Mouse (Mus musculus) heart, postnatal 4 days (tissue): ENCODE data around the gene Col5a1. TPM values are rescaled to one million over a fixed set of nuclear protein-coding genes. Genes with fewer than 3 reads are reported as not detected.

Source experiments
- total RNA-seq, 2 experiments: library from RNA; stranded (reverse); gene quantifications; 2 replicates each; pipeline ENCODE4 v1.2.3; 2021

The Col5a1 gene
- total RNA-seq, 2 experiments from 2014 or later, result 167 to 185 TPM

Other genes with a start within 250 kb of the Col5a1 start
- 10 to 100 TPM; 39.0 to 43.2 TPM for gene Rxra, start 210.0 kb upstream of the Col5a1 start, total RNA-seq
- not detected for gene Fcnb, start 198.5 kb downstream of the Col5a1 start, total RNA-seq